Mouse (Mus musculus) liver, embryonic 11.5 days (tissue): ENCODE data around the gene Rtn4rl1. TPM values are rescaled to one million over a fixed set of nuclear protein-coding genes. Genes with fewer than 3 reads are reported as not detected.
A peak's percentile ranks its signal among the peaks of the same experiment; 100 is the strongest.

Experiments
- ATAC-seq: fragments of 200-750 bp; cut with Nextera tagmentation; replicated peaks from 2 replicates; pipeline ENCODE4 v1.8.0; 2017; ENCODE audit warnings: moderate number of reproducible peaks, mild to moderate bottlenecking, moderate TSS enrichment, moderate library complexity; ENCODE audit not compliant: low FRiP score
- DNase-seq: peaks from one replicate; pipeline ENCODE4 v3.0.0-alpha.2; 2017; ENCODE audit warnings: low spot score
- H3K27ac ChIP-seq: fragments of 300-500 bp; sonication (generic); 2 replicates; pipeline ENCODE4 v1.5.1; 2014; ENCODE audit warnings: mild to moderate bottlenecking, low read depth, low read length, control low read depth
- H3K27me3 ChIP-seq: fragments of 300-500 bp; sonication (generic); replicated peaks from 2 replicates; pipeline ENCODE4 v1.6.1; 2014; ENCODE audit warnings: low read length, mixed read lengths; ENCODE audit not compliant: control insufficient read depth, insufficient read depth
- H3K36me3 ChIP-seq: fragments of 300-500 bp; sonication (generic); 2 replicates; pipeline ENCODE4 v1.6.1; 2014; ENCODE audit warnings: mild to moderate bottlenecking, low read length, moderate library complexity, mixed read lengths; ENCODE audit not compliant: control insufficient read depth, insufficient read depth
- H3K4me1 ChIP-seq: fragments of 300-500 bp; sonication (generic); replicated peaks from 2 replicates; pipeline ENCODE4 v1.6.1; 2014; ENCODE audit warnings: low read length, mixed read lengths; ENCODE audit not compliant: control insufficient read depth, insufficient read depth
- H3K4me2 ChIP-seq: fragments of 300-500 bp; sonication (generic); 2 replicates; pipeline ENCODE4 v1.6.1; 2014; ENCODE audit warnings: mild to moderate bottlenecking, control low read depth, moderate library complexity
- H3K4me3 ChIP-seq: fragments of 300-500 bp; sonication (generic); 2 replicates; pipeline ENCODE4 v1.5.1; 2014; ENCODE audit warnings: low read depth, low read length, control low read depth
- H3K9ac ChIP-seq: fragments of 300-500 bp; sonication (generic); 2 replicates; pipeline ENCODE4 v1.6.1; 2014; ENCODE audit warnings: low read depth, low read length, control low read depth
- H3K9me3 ChIP-seq: fragments of 300-500 bp; sonication (generic); 2 replicates; pipeline ENCODE4 v1.6.1; 2016; ENCODE audit warnings: low read length, inconsistent platforms, mixed read lengths; ENCODE audit not compliant: control insufficient read depth
- WGBS: fragments of 180-500 bp; shearing (Covaris S2); extraction: QIAGEN DNeasy Blood & Tissue Kit; methylation state at CpG from one replicate; pipeline ENCODE4 v1.1.7; 2014; 5-methylcytosine and 5-hydroxymethylcytosine counted together
- polyA plus RNA-seq: library from polyadenylated mRNA; unstranded; fragments of >200 nt; fragmentation: Nextera tagmentation; extraction: Ambion mirVana; gene quantifications from 2 replicates; pipeline ENCODE4 v1.2.1, GENCODE M21; 2014

Gene Rtn4rl1
- polyA plus RNA-seq, 1 experiment from 2014 or later, result 2.9 TPM

- no peak overlapping the region for H3K9ac ChIP-seq
- H3K27ac ChIP-seq, result no peak overlapping the region
- peaks cover 31% of the 10 kb centered on the region for H3K4me1 ChIP-seq
- no peak for ATAC-seq
- H3K4me2 ChIP-seq, result no peak overlapping the region
- peaks cover 32% of the 10 kb centered on the region for H3K27me3 ChIP-seq
- H3K4me3 ChIP-seq, result no peak overlapping the region
- no peak for DNase-seq
- peaks cover 4% of the 10 kb centered on the region; the same call in 1 of the 2 replicates for H3K36me3 ChIP-seq
- WGBS, result 91% methylated on average over 12 of the region's 12 CpGs
- H3K9me3 ChIP-seq, result no peaks in the 10 kb centered on the region
These were observed 30.9 kb upstream of the Rtn4rl1 start for GRCm38 (mm10) chr11:75162591-75163080.

GRCm38 (mm10) chr11:75163379-75163778, 30.2 kb upstream of the Rtn4rl1 start:
- no peaks in the 10 kb centered on the region for H3K9me3 ChIP-seq
- ATAC-seq, result no peak
- peaks cover 37% of the 10 kb centered on the region for H3K4me1 ChIP-seq
- peaks cover 4% of the 10 kb centered on the region; the same call in 1 of the 2 replicates for H3K36me3 ChIP-seq
- H3K9ac ChIP-seq, result no peak overlapping the region
- no peak overlapping the region for H3K4me2 ChIP-seq
- DNase-seq, result no peak
- H3K27me3 ChIP-seq, result peaks cover 40% of the 10 kb centered on the region
- no peak overlapping the region for H3K4me3 ChIP-seq
- H3K27ac ChIP-seq, result no peak overlapping the region
- 89% methylated on average over 6 of the region's 6 CpGs for WGBS

GRCm38 (mm10) chr11:75164051-75164450, 29.5 kb upstream of the Rtn4rl1 start:
- Histone ChIP-seq H3K4me3 (no peak overlapping the region), H3K27me3 (peaks cover 47% of the 10 kb centered on the region)
- ATAC-seq, result no peak

GRCm38 (mm10) chr11:75164750-75165149, 28.8 kb upstream of the Rtn4rl1 start:
- no peak overlapping the region; the same call in 1 of the 2 replicates for H3K9ac ChIP-seq
- peak overlapping the region; percentile 97 for H3K4me2 ChIP-seq
- H3K27ac ChIP-seq, result no peak overlapping the region
- 10% methylated on average over 15 of the region's 15 CpGs for WGBS
- no peak for DNase-seq
- ATAC-seq, result no peak
- peak overlapping the region; percentile 65 for H3K4me3 ChIP-seq
- peaks cover 4% of the 10 kb centered on the region; the same call in 1 of the 2 replicates for H3K36me3 ChIP-seq
- H3K9me3 ChIP-seq, result no peaks in the 10 kb centered on the region
- H3K27me3 ChIP-seq, result peaks cover 54% of the 10 kb centered on the region
- H3K4me1 ChIP-seq, result peaks cover 48% of the 10 kb centered on the region

More at GRCm38 (mm10) chr11:75164051-75164450, 29.5 kb upstream of the Rtn4rl1 start:
- WGBS, result 80% methylated on average over 2 of the region's 2 CpGs
- no peak overlapping the region for H3K9ac ChIP-seq
- no peaks in the 10 kb centered on the region for H3K9me3 ChIP-seq
- H3K4me2 ChIP-seq, result no peak overlapping the region
- DNase-seq, result no peak
- peaks cover 41% of the 10 kb centered on the region for H3K4me1 ChIP-seq
- H3K36me3 ChIP-seq, result peaks cover 4% of the 10 kb centered on the region; the same call in 1 of the 2 replicates
- no peak overlapping the region for H3K27ac ChIP-seq

- H3K27ac ChIP-seq, result no peak overlapping the region
- ATAC-seq (peak; percentile 47; the same call in 1 of the 2 replicates), DNase-seq (peak; percentile 78)
- peaks cover 53% of the 10 kb centered on the region for H3K4me1 ChIP-seq
- no peaks in the 10 kb centered on the region for H3K9me3 ChIP-seq
- H3K36me3 ChIP-seq, result peaks cover 4% of the 10 kb centered on the region; the same call in 1 of the 2 replicates
- H3K27me3 ChIP-seq, result peaks cover 62% of the 10 kb centered on the region
- peak overlapping the region; percentile 65 for H3K4me3 ChIP-seq
- WGBS, result 5% methylated on average over 54 of the region's 54 CpGs
- no peak overlapping the region for H3K9ac ChIP-seq
- H3K4me2 ChIP-seq, result peak overlapping the region; percentile 97
These were observed 28.0 kb upstream of the Rtn4rl1 start for GRCm38 (mm10) chr11:75165441-75166192.

GRCm38 (mm10) chr11:75166193-75166842, 27.3 kb upstream of the Rtn4rl1 start:
- Histone ChIP-seq H3K4me2 (peak overlapping the region; percentile 97), H3K27me3 (peaks cover 69% of the 10 kb centered on the region), H3K27ac (no peak overlapping the region), H3K4me1 (peaks cover 53% of the 10 kb centered on the region), H3K36me3 (peaks cover 4% of the 10 kb centered on the region; the same call in 1 of the 2 replicates), H3K9me3 (no peaks in the 10 kb centered on the region), H3K9ac (peak overlapping the region; percentile 52), H3K4me3 (peak overlapping the region; percentile 65)
- 5% methylated on average over 55 of the region's 55 CpGs for whole genome bisulfite sequencing
- ATAC-seq (no peak), DNase-seq (peak; percentile 59)

- H3K27me3 ChIP-seq, result peaks cover 77% of the 10 kb centered on the region
- H3K4me2 ChIP-seq, result peak overlapping the region; percentile 97
- H3K4me1 ChIP-seq, result peaks cover 59% of the 10 kb centered on the region
- peak overlapping the region; percentile 52 for H3K9ac ChIP-seq
- H3K9me3 ChIP-seq, result no peaks in the 10 kb centered on the region
- no peak overlapping the region for H3K27ac ChIP-seq
- ATAC-seq (no peak), DNase-seq (peak; percentile 68)
- peak overlapping the region; percentile 65 for H3K4me3 ChIP-seq
- WGBS, result 2% methylated on average over 68 of the region's 68 CpGs
- H3K36me3 ChIP-seq, result peaks cover 4% of the 10 kb centered on the region; the same call in 1 of the 2 replicates
These were observed 26.5 kb upstream of the Rtn4rl1 start for GRCm38 (mm10) chr11:75166861-75167642.
